Mouse (Mus musculus): ENCODE results near the gene Ogfod2.

The Ogfod2 gene

GRCm38 (mm10) chr5:124095077-124095581 lies 17.0 kb upstream of the Ogfod2 start:
- no peak for DNase-seq (ENCODE audit: low spot score)

GRCm38 (mm10) chr5:124095596-124096232 lies 16.4 kb upstream of the Ogfod2 start, which contains the start of gene Abcb9:
Gene Abcb9 (minus strand): TSS chr5:124095798.
- DNase-seq (ENCODE audit: low spot score), result peak; percentile 94

GRCm38 (mm10) chr5:124098923-124099322 lies 13.2 kb upstream of the Ogfod2 start:
- no peak for DNase-seq (ENCODE audit: low spot score)

- no peak for DNase-seq (ENCODE audit: low spot score)
Measured at GRCm38 (mm10) chr5:124100128-124101044, 11.7 kb upstream of the Ogfod2 start.

- DNase-seq (ENCODE audit: low spot score), result no peak
Measured at GRCm38 (mm10) chr5:124102326-124102725, 9.8 kb upstream of the Ogfod2 start.

GRCm38 (mm10) chr5:124103020-124103419 lies 9.1 kb upstream of the Ogfod2 start:
- DNase-seq (ENCODE audit: low spot score), result no peak

- no peak for DNase-seq (ENCODE audit: low spot score)
Measured at GRCm38 (mm10) chr5:124103552-124103951, 8.5 kb upstream of the Ogfod2 start.

- DNase-seq (ENCODE audit: low spot score), result peak; percentile 61
Measured at GRCm38 (mm10) chr5:124111077-124111741, 888 bp upstream of the Ogfod2 start.

- DNase-seq (ENCODE audit: low spot score), result no peak
Measured at GRCm38 (mm10) chr5:124112531-124112930, 434 bp downstream of the Ogfod2 start.

- peak; percentile 65 for DNase-seq (ENCODE audit: low spot score)
Measured at GRCm38 (mm10) chr5:124113030-124113429, 933 bp downstream of the Ogfod2 start.

GRCm38 (mm10) chr5:124114276-124115025 lies 2.4 kb downstream of the Ogfod2 start:
- DNase-seq (ENCODE audit: low spot score), result no peak

- no peak for DNase-seq (ENCODE audit: low spot score)
Measured at GRCm38 (mm10) chr5:124115531-124115930, 3.4 kb downstream of the Ogfod2 start.

- DNase-seq (ENCODE audit: low spot score), result peak; percentile 64
Measured at GRCm38 (mm10) chr5:124115990-124116845, 4.1 kb downstream of the Ogfod2 start, which contains the start of gene Arl6ip4. Gene Arl6ip4 (plus strand): TSS chr5:124116089.

GRCm38 (mm10) chr5:124119204-124119603 lies 7.1 kb downstream of the Ogfod2 start:
- no peak for DNase-seq (ENCODE audit: low spot score)

- no peak for DNase-seq (ENCODE audit: low spot score)
Measured at GRCm38 (mm10) chr5:124122357-124122756, 10.3 kb downstream of the Ogfod2 start.

GRCm38 (mm10) chr5:124125093-124125492 lies 13.0 kb downstream of the Ogfod2 start:
- no peak for DNase-seq (ENCODE audit: low spot score)

- no peak for DNase-seq (ENCODE audit: low spot score)
Measured at GRCm38 (mm10) chr5:124134261-124134660, 22.2 kb downstream of the Ogfod2 start.

GRCm38 (mm10) chr5:124138066-124138465 lies 26.0 kb downstream of the Ogfod2 start:
- no peak for DNase-seq (ENCODE audit: low spot score)

- no peak for DNase-seq (ENCODE audit: low spot score)
Measured at GRCm38 (mm10) chr5:124149028-124149427, 36.9 kb downstream of the Ogfod2 start.

GRCm38 (mm10) chr5:124150895-124151294 lies 38.8 kb downstream of the Ogfod2 start:
- no peak for DNase-seq (ENCODE audit: low spot score)

- DNase-seq (ENCODE audit: low spot score), result no peak
Measured at GRCm38 (mm10) chr5:124152734-124153133, 40.6 kb downstream of the Ogfod2 start.

Data from T-cell, adult 2 months (primary cell).